Comparison of ENCODE assay signal across 21 mouse cellular contexts in genomic region chr17:79816896-79817295, GRCm38 (mm10).
DNase-seq lines count a peak whose midpoint lies in the region; ATAC-seq and TF ChIP-seq lines count a peak whose summit lies in the region.
"Had no signal": no experiment of that assay in that cellular context is flagged by ENCODE, and none has a peak within 500 bp of the region (broad histone marks: within the 10 kb centered on the region; RNA-seq: fewer than 3 reads in every experiment).

No protein-coding gene starts in this region.

- no peak for TF ChIP-seq CTCF in intestine, postnatal 0 days (IDR thresholded peaks at IDR 0.05; ENCODE audit: low read depth)
- TF ChIP-seq CTCF in thymus, adult 2 months (IDR thresholded peaks at IDR 0.05; ENCODE audit: borderline replicate concordance, control insufficient read depth, extremely low read depth, insufficient read depth, low read length, poor library complexity): no peak

- no peaks in the 10 kb centered on the region for H3K9me3 ChIP-seq in intestine, embryonic 14.5 days (ENCODE audit: control insufficient read depth, low read length)
- no peaks in the 10 kb centered on the region for H3K9me3 ChIP-seq in intestine, postnatal 0 days (ENCODE audit: control insufficient read depth)
- H3K9me3 ChIP-seq: embryonic facial prominence, embryonic 12.5 days; forebrain, embryonic 12.5 days; hindbrain, embryonic 12.5 days had no signal

- H3K27me3 ChIP-seq in intestine, embryonic 14.5 days (replicated peaks; ENCODE audit: control insufficient read depth, insufficient read depth, low read length): no peaks in the 10 kb centered on the region
- no peaks in the 10 kb centered on the region for H3K27me3 ChIP-seq in intestine, postnatal 0 days (replicated peaks; ENCODE audit: control insufficient read depth, insufficient read depth, low read length)
- H3K27me3 ChIP-seq in thymus, adult 2 months (ENCODE audit: control insufficient read depth, insufficient read depth, low read length): no peaks in the 10 kb centered on the region
- H3K27me3 ChIP-seq: embryonic facial prominence, embryonic 12.5 days had no signal

- H3K4me1 ChIP-seq in intestine, embryonic 14.5 days (replicated peaks; ENCODE audit: control insufficient read depth, insufficient read depth, low read length): peaks cover 23% of the 10 kb centered on the region; the same call in 1 of the 2 replicates
- H3K4me1 ChIP-seq in intestine, postnatal 0 days (replicated peaks; ENCODE audit: control insufficient read depth, insufficient read depth, low read length): 0 out of 2 replicates have a peak, but pooled peaks cover 2% of the 10 kb centered on the region
- H3K4me1 ChIP-seq in thymus, adult 2 months (replicated peaks; ENCODE audit: control insufficient read depth, insufficient read depth, low read length): peaks cover 10% of the 10 kb centered on the region

- no peak overlapping the region for H3K27ac ChIP-seq in intestine, embryonic 14.5 days (ENCODE audit: low read depth)
- no peak overlapping the region for H3K27ac ChIP-seq in intestine, postnatal 0 days (ENCODE audit: low read depth, low read length)
- no peak overlapping the region for H3K27ac ChIP-seq in thymus, adult 2 months (ENCODE audit: control insufficient read depth, insufficient read depth, low read length)
- H3K27ac ChIP-seq: embryonic facial prominence, embryonic 12.5 days; forebrain, embryonic 12.5 days; hindbrain, embryonic 12.5 days; hindbrain, postnatal 0 days had no signal

- peak; percentile 13 for DNase-seq in intestine, embryonic 14.5 days (ENCODE audit: low spot score)
- DNase-seq in thymus, adult 2 months: peak; percentile 22
- no peak for DNase-seq in thymus, adult 18-20 months
- DNase-seq in T-cell, adult 2 months (ENCODE audit: low spot score): peak; percentile 45
- DNase-seq in thymus, postnatal 14 days: peak; percentile 17
- DNase-seq in adrenal gland, adult 8-10 months: no peak
- DNase-seq in right cerebral cortex, adult 18-20 months: no peak
- DNase-seq: adrenal gland, postnatal 10 days; cerebellum, adult 11 months; cerebellum, adult 8-10 months; cerebellum, postnatal 14 days; embryo, embryonic 11 days; forebrain, postnatal 0 days; gastrocnemius, postnatal 14 days; heart, postnatal 10 days; heart, postnatal 4 days had no signal

- no peak for ATAC-seq in intestine, embryonic 14.5 days (replicated peaks; ENCODE audit: low FRiP score, low TSS enrichment, low read depth)
- no peak for ATAC-seq in intestine, postnatal 0 days
- ATAC-seq: forebrain, postnatal 0 days; hindbrain, postnatal 0 days had no signal

- no peak overlapping the region for H3K4me3 ChIP-seq in intestine, embryonic 14.5 days (ENCODE audit: low read depth, low read length)
- no peak overlapping the region for H3K4me3 ChIP-seq in intestine, postnatal 0 days (ENCODE audit: low read depth, low read length)
- H3K4me3 ChIP-seq in thymus, adult 2 months (ENCODE audit: control insufficient read depth, insufficient read depth, low read length): no peak overlapping the region
- H3K4me3 ChIP-seq: embryonic facial prominence, embryonic 12.5 days; forebrain, embryonic 12.5 days; hindbrain, embryonic 12.5 days had no signal

- no peak overlapping the region for H3K9ac ChIP-seq in intestine, embryonic 14.5 days (ENCODE audit: low read length)
- no peak overlapping the region for H3K9ac ChIP-seq in intestine, postnatal 0 days (ENCODE audit: low read depth, low read length)
- H3K9ac ChIP-seq: embryonic facial prominence, embryonic 12.5 days; forebrain, embryonic 12.5 days; forebrain, postnatal 0 days; hindbrain, embryonic 12.5 days had no signal

- H3K36me3 ChIP-seq in intestine, embryonic 14.5 days (ENCODE audit: control insufficient read depth, insufficient read depth, low read length): no peaks in the 10 kb centered on the region
- H3K36me3 ChIP-seq in intestine, postnatal 0 days (ENCODE audit: control insufficient read depth, insufficient read depth): no peaks in the 10 kb centered on the region
- no peaks in the 10 kb centered on the region for H3K36me3 ChIP-seq in thymus, adult 2 months (ENCODE audit: control insufficient read depth, insufficient read depth, low read length)
- H3K36me3 ChIP-seq: embryonic facial prominence, embryonic 12.5 days; forebrain, embryonic 12.5 days; hindbrain, embryonic 12.5 days had no signal

- 76% methylated on average over 6 of the region's 6 CpGs for WGBS in intestine, embryonic 14.5 days
- WGBS in intestine, postnatal 0 days: 78% methylated on average over 6 of the region's 6 CpGs
- 12% methylated on average over 6 of the region's 6 CpGs for WGBS in thymus, adult 2 months

- no peak overlapping the region for H3K4me2 ChIP-seq in intestine, embryonic 14.5 days (ENCODE audit: low read length)
- no peak overlapping the region for H3K4me2 ChIP-seq in intestine, postnatal 0 days (replicated peaks; ENCODE audit: low read depth)
- H3K4me2 ChIP-seq: embryonic facial prominence, embryonic 12.5 days; forebrain, embryonic 12.5 days; hindbrain, embryonic 12.5 days had no signal

- TF ChIP-seq POLR2A in thymus, adult 2 months (IDR thresholded peaks at IDR 0.05; ENCODE audit: control insufficient read depth, extremely low read depth, insufficient read depth, low read length, poor library complexity): no peak

Comparison
In these comparisons a context has a peak if more than half of its experiments do, and no peak if none do; other contexts are left out.
1. DNase-seq: peak in intestine, embryonic 14.5 days (single experiment), thymus, adult 2 months (single experiment), T-cell, adult 2 months (single experiment) and thymus, postnatal 14 days (single experiment); none in thymus, adult 18-20 months (0 of 2), adrenal gland, adult 8-10 months (single experiment) and right cerebral cortex, adult 18-20 months (single experiment).